Mouse (Mus musculus) adrenal gland, postnatal 25 days (tissue): ENCODE data around the gene Tmem170b. TPM values are rescaled to one million over a fixed set of nuclear protein-coding genes. Genes with fewer than 3 reads are reported as not detected.
A peak's percentile ranks its signal among the peaks of the same experiment; 100 is the strongest.

Experiments
- DNase-seq: peaks from one replicate; pipeline ENCODE4 v3.0.0; 2021; ENCODE audit warnings: mixed read lengths
- long read RNA-seq: library from polyadenylated mRNA; stranded (forward); transcript quantifications from one replicate; pipeline ENCODE4 v2.0.0, GENCODE M21; 2021
- total RNA-seq: library from RNA; stranded (reverse); gene quantifications from 2 replicates; pipeline ENCODE4 v1.2.3, GENCODE M21; 2021

Gene Tmem170b
- 22.9 and 30.1 TPM in 2 replicates for total RNA-seq
- long read RNA-seq, partial matches to known transcripts: 0 of 1 reads
- long read RNA-seq, other reads (novel, unspliced or antisense): 1 of 1 reads

DNA sequence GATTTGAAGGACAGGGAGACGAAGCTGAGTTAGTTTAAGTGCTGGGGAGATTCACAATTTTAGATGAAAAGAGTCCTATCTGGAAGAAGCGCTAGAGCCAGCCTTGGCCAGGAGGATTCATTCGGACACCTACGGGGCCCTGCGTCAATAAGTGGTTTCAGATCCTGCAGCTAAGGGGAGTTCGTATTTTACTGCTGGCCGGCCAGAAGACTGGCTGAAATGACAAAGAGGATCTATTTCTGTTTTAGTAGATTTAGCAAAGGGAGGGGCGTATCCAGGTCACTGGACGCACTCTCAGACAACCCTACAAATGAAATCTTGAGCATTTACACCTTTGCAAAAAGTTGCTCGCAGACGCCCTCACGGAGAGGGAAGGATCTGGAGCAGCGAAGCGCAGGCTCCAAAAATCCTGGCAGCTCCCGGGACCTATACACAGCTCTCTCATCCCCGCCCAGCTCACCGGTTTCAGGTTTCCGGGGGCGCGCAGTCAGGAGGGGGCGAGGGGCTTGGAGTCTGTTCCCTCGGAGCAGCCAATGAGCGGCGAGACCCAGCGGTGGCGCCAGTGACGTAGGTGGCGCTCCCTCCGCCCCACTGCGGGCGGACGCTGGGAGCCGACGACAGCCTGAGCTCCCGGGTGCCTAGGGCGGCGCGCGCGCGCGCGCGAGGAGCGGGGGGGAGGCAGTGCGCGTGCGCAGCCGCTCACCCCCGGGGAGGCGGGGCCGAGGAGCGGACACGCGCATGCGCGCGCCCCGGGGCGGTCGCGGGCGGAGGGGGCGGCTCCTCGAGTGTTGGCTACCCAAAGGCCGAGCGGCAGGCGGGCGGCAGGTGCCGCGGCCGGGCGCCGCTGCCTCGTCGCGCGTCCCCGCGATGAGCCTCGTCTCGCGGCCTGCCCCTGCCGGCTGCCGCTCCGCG lies at the start of gene Tmem170b:
Gene Tmem170b (plus strand): TSS at position 809 of the 912 bp plus-strand sequence.
- peak; percentile 97 for DNase-seq

DNA sequence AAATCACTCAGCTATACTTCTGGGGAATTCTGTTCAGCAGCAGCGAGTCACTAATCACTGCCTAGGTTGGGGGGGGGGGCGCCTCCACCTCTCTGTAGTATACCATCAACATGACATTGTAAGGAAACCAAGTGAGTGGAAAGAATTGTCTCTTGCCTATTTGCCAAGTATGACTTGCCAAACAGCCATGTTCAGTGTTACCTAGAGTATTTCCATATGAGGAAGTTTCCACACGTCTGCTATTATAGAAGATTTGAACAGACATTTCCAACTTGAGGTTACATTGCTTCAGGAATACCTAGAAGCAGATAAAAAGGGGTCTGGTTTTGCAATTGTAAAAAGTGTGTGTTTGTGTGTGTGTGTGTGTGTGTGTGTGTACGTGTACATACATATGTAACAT lies 44.7 kb upstream of the Tmem170b start:
- no peak for DNase-seq

DNA sequence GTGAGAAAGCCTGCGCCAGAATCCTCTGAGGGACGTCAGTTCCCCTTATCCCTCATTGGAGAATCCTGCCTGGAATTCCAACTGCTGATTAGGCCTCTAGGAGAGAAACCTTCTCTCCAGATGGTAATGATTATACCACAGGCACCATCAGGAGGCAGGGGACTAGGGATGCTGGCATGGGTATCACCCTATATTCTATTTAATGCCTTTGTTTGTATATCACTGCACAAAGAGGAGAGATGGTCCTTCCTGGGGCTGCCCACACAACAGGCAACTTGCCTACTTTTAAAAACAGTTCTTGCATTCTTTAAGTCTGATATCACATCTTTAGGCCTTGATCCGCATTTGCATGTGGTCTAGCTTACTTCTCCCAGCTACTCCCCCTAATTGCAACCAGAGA lies 37.3 kb upstream of the Tmem170b start:
- no peak for DNase-seq

DNA sequence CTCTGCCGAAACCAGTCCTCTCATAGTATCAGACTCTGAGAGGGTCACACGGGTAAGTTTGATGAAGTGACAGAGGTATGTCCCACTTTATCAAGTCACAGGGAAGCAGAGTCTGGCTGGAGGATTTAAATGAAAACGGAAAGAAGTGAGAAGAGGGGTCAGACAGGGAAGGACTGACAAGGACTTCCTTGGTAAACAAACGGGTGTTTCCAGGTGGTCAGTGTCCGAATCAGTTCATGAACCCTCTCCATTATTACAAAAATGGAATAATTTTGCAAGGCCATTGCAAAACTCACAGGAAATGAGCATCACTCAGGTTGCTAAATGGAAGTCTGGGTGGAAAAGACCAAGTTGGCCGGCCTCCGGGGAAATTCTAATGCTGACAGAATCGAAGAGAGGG lies 36.8 kb upstream of the Tmem170b start:
- no peak for DNase-seq

DNA sequence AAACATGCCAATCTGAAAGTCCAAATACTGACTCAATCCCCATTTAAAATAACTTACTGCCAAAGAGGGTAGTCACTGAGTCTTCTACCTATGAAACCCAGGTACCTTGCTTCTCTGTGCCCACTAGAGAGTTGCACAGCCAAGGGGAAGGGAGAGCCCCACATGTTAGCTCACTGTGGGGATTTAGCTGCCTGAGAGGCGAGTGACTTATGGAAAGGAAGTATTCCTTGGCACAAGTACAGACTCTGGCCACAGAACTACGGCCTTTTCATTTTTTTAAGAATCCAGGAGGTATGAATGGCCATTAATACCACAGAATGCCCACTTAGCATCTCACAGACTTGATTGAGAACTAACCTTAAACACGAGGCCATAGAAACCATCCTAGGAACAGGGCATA lies 35.9 kb upstream of the Tmem170b start:
- no peak for DNase-seq

- peak; percentile 39 for DNase-seq
These were observed 34.0 kb upstream of the Tmem170b start for GRCm38 (mm10) chr13:41571368-41572350.

DNA sequence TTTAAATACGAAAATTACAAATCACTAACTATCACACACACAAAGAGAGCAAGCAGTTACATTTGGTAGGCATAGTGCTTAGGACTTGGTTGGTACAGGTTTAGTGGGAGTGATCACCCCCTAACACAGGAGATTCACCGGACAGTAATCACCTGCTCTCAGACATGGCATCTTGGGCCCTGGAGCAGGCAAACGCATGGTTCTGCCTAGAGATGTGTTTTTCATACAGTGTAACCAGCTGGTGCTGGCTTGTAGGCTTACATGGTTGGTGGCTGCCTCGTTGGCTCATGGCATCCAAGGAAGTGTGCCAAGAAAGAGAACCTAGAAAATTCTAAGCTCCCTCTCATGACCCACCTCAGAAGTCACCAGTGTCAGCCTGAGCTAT lies 33.4 kb upstream of the Tmem170b start:
- no peak for DNase-seq

- DNase-seq: no peak
These were observed 32.4 kb upstream of the Tmem170b start for GRCm38 (mm10) chr13:41573126-41573846.

GRCm38 (mm10) chr13:41581058-41581457 lies 24.6 kb upstream of the Tmem170b start:
- DNase-seq: no peak

GRCm38 (mm10) chr13:41583666-41584357 lies 21.9 kb upstream of the Tmem170b start:
- no peak for DNase-seq

DNA sequence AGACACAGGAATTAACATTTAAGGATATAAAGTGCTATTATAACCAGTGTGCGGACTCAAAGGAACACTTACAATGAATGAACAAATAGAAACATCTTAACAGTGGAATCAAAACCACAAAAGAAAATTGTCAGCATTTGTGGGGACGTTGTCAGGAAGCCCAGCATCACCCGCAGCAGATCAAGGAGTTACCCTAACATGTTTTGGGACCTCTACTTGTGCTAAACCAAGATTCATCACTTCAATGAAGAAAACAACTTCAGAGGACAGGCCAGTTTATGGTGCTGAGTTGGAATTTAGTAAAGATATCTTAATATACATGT lies 21.4 kb upstream of the Tmem170b start:
- no peak for DNase-seq

DNA sequence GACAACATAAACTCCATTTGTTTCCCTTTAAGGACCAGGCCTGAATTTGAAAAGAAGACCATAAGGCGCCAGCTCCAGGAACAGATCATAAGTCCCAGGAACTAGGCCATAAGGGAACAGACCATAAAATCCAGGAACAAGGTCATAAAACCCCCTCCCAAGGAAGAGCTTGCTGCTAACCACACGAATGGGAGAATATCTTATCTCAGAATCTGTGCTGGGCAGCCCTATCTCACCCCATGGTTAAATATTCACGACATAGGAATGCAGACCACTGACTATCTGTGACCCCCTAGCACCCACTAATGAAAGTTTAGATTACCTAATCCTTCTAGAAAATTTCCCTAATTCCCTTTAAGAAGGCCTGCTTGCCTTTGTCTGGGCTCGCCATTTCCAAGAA lies 20.8 kb upstream of the Tmem170b start:
- DNase-seq: no peak

GRCm38 (mm10) chr13:41596678-41597077 lies 9.0 kb upstream of the Tmem170b start:
- no peak for DNase-seq

DNA sequence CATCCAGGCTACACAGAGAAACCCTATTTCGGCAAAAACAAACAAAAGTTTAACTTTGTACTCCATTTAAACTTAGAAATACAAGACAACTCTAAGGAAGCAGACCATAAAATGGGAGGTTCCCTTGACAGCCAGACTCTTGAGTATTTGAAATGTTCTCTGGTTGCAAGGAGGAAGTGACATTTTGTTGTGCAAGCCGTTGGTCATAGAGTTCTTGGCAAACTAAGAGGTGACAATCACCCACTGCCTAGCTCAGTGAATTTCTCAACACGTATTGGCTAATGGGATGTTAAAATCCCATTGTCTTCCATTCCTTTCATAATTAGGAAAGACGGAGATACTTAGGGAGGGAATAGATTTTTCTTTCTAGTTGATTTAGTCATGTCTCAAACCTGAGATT lies 5.7 kb upstream of the Tmem170b start:
- no peak for DNase-seq

- no peak for DNase-seq
These were observed 4.7 kb upstream of the Tmem170b start for GRCm38 (mm10) chr13:41601056-41601455.

DNA sequence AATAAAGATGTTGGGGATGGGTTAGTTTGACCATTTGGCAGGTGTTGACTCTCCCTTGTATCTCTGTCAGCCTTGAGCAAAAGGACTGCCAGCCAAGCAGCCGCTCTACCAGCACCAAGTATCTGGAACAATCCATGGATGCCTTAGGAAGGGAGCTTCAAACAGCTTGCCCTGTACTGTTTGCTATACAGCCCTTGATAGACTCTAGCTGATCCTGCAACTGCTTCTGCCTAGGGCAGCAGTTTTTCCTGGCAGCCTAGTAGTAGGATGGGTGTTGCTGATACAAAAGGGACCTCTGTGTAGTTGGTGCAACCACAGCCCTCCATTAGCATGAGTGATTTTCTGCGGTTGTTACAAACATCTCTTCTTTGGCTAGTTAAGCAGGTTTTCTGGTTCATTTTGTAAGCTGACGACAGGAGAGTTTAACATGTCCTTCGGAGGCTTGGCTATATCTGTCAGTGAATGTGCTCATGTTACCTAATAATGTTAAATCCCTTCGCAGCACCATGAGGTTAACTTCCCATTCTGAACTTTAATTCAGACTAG lies 1.7 kb upstream of the Tmem170b start:
- no peak for DNase-seq

DNA sequence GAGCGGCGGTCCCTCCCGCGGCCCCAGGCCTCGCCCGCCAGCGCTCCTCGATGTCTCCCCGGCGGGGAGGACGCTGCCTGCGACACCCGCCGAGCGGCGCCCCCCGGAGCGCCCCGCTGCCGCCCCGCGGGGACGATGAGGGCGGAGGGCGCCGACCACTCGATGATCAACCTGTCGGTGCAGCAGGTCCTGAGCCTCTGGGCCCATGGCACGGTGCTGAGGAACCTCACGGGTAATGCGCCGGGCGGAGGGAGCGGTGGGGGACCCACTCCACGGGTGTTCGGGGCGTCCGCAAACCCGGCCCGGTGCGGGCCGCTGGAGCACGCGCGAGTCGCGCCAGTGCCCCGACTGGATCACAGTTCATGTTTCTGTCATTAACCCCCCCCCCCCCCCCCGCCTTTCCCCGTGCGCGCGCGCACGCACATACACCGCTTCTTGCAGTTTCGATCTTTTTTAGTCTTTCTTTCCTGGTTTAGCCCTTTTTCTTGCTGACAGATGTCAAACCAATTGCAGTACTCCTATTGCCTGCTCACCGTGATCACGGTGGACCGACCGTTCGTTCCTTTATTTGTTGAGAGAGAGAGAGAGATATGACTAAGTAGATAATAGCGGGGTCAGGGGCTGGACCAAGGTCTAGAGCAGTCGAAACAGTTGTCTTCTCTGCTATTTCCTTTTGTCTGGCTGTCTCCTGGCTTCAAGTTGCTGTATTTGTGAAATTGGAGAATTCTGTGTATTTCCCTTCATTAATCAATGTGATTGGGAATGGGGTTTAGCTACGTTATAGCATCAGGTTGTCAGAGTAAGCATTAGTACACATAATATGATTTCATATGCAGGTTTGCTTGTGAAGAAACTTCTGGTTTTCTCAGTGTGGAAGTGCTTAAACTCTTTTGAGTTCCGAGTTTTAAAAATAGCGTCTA lies 634 bp downstream of the Tmem170b start:
- DNase-seq: peak; percentile 57

- DNase-seq: no peak
These were observed 1.9 kb downstream of the Tmem170b start for GRCm38 (mm10) chr13:41607589-41607988.

DNA sequence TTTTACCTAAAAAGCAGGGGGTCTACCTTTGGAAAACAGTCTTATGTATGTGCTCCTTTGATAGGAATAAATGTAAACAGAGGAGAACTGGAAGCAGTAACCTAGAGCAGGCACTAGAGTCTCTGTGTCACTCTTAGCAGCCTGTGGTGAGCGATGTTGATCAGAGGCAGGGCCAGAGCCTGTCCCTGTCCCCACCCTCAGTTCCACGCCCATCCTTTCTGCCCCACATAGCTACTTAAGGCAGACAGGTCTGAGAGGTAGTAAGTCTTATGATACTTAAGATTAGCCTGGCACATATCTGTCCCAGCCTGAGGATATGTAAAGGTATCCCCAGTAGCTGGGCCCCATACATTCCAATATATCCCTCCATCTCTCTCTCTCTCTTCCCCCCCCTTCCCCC lies 2.9 kb downstream of the Tmem170b start:
- no peak for DNase-seq

- no peak for DNase-seq
These were observed 5.3 kb downstream of the Tmem170b start for GRCm38 (mm10) chr13:41611046-41611445.
